Mouse (Mus musculus) gastrocnemius, postnatal 10 days (tissue): ENCODE measurements around the gene Amn1. TPM values are rescaled to one million over a fixed set of nuclear protein-coding genes. Genes with fewer than 3 reads are reported as not detected.
"Not testable (repeated sequence)": the region's sequence is repeated elsewhere in the genome, so short reads cannot be mapped to it uniquely, and the experiment has no call there.

Experiments used
- DNase-seq: peaks from one replicate; pipeline ENCODE4 v3.0.0; 2021; ENCODE audit warnings: mixed read lengths
- total RNA-seq, 2 experiments: library from RNA; stranded (reverse); gene quantifications; 2 replicates each; pipeline ENCODE4 v1.2.3; 2021

Amn1 gene
- total RNA-seq, 2 experiments from 2014 or later: 10.2 to 12.5 TPM

- no peak for DNase-seq
These were observed 34.1 kb downstream of the Amn1 start for GRCm38 (mm10) chr6:149154116-149155030.

GRCm38 (mm10) chr6:149153473-149154115, 34.9 kb downstream of the Amn1 start:
- DNase-seq: no peak

- no peak for DNase-seq
These were observed 36.4 kb downstream of the Amn1 start for GRCm38 (mm10) chr6:149152119-149152518.

GRCm38 (mm10) chr6:149148436-149149229, 39.9 kb downstream of the Amn1 start:
- DNase-seq: no peak

- DNase-seq: no peak
These were observed 43.4 kb downstream of the Amn1 start for GRCm38 (mm10) chr6:149145143-149145542.

GRCm38 (mm10) chr6:149141393-149142173, 46.9 kb downstream of the Amn1 start:
- DNase-seq: peak; percentile 79

- DNase-seq: no peak
These were observed 49.0 kb downstream of the Amn1 start, which contains the start of gene Etfbkmt for GRCm38 (mm10) chr6:149139471-149139870. Gene Etfbkmt (plus strand): TSS chr6:149139849.

GRCm38 (mm10) chr6:149139011-149139410, 49.5 kb downstream of the Amn1 start:
- no peak for DNase-seq

GRCm38 (mm10) chr6:149137936-149138335, 50.6 kb downstream of the Amn1 start:
- DNase-seq: no peak

GRCm38 (mm10) chr6:149135631-149136030, 52.9 kb downstream of the Amn1 start:
- no peak for DNase-seq

- DNase-seq: no peak
These were observed 53.9 kb downstream of the Amn1 start for GRCm38 (mm10) chr6:149134391-149135150.

- peak; percentile 19 for DNase-seq
These were observed 56.0 kb downstream of the Amn1 start for GRCm38 (mm10) chr6:149132311-149133077.

- DNase-seq: no peak
These were observed 57.4 kb downstream of the Amn1 start for GRCm38 (mm10) chr6:149131111-149131510.

- DNase-seq: not testable (repeated sequence)
These were observed 58.6 kb downstream of the Amn1 start, which contains the start of gene Gm10203 for GRCm38 (mm10) chr6:149129870-149130269. Gene Gm10203 (plus strand): TSS chr6:149130170.

GRCm38 (mm10) chr6:149126675-149127074, 61.8 kb downstream of the Amn1 start:
- DNase-seq: peak; percentile 15

- DNase-seq: no peak
These were observed 65.5 kb downstream of the Amn1 start for GRCm38 (mm10) chr6:149123042-149123441.

- DNase-seq: peak; percentile 52
These were observed 68.7 kb downstream of the Amn1 start for GRCm38 (mm10) chr6:149119853-149120252.

- DNase-seq: no peak
These were observed 69.6 kb downstream of the Amn1 start for GRCm38 (mm10) chr6:149118935-149119334.

- DNase-seq: no peak
These were observed 71.5 kb downstream of the Amn1 start for GRCm38 (mm10) chr6:149116992-149117391.

- no peak for DNase-seq
These were observed 79.6 kb downstream of the Amn1 start for GRCm38 (mm10) chr6:149108909-149109308.
